In the genomic region with DNA sequence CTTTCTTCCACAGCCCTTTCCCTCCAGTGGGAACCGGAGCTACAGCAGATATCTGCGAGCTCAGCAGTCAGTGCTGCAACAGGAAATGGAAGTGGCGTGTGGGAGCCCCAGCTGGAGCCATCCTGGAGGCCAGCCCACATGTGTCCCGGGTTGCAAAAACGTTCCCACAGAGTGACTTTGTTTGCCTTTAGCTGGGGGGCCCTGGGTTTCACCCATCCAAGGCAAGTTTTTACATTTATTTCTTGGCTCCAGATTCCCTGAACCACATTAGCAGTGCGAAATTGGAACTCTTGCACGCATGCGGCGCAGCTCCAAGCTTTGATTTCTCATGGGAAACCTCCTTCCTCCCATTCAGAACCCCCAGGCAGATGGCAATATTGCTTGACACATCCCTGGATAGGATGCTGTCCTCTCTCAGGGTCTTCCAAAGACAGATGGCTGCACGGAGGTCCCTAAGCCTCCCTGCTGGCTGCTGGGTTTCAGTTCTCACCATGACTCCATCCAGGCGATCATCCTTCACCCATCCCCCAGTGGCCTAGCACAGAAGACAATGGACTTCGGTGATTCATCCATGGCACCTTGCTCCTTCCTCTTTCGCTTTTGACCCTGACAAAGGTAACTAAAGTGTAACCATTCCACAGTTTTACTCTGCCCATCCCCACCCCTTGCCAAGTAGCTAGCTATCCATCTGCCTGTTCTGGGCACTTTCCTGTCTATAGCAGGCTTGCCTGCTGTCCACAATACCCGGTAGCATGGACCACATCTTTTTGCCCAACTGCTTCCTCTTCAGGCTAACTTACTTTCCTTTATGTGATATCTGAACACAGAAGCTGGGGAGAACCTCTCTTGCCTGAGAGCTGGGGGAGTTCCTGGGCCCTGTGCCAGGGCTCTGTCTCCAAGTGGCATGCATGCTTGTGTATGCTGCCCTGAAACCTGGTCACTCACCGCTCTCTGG, we compare ENCODE assay signal across 9 mouse cellular contexts.
DNase-seq lines count a peak whose midpoint lies in the region; ATAC-seq lines count a peak whose summit lies in the region.
"Had no signal": no experiment of that assay in that cellular context is flagged by ENCODE, and none has a peak within 500 bp of the region (broad histone marks: within the 10 kb centered on the region; RNA-seq: fewer than 3 reads in every experiment).

No protein-coding gene starts in this region.

- H3K27ac ChIP-seq in forebrain, embryonic 15.5 days (replicated peaks), result peak overlapping the region; percentile 71

- H3K4me1 ChIP-seq in forebrain, embryonic 15.5 days, result peaks cover 35% of the 10 kb centered on the region
- peaks cover 70% of the 10 kb centered on the region for H3K4me1 ChIP-seq in megakaryocyte, embryonic 14.5 days

- intact Hi-C loops in heart, postnatal 36 days (cut with DNase I), result no loop called here

- H3K27me3 ChIP-seq in forebrain, embryonic 15.5 days, result no peaks in the 10 kb centered on the region
- H3K27me3 ChIP-seq in megakaryocyte, embryonic 14.5 days (replicated peaks), result no peaks in the 10 kb centered on the region

- H3K9ac ChIP-seq in forebrain, embryonic 15.5 days (replicated peaks), result no peak overlapping the region

- no peaks in the 10 kb centered on the region for H3K36me3 ChIP-seq in forebrain, embryonic 15.5 days
- H3K36me3 ChIP-seq in megakaryocyte, embryonic 14.5 days (replicated peaks; ENCODE audit: low read length), result no peaks in the 10 kb centered on the region

- ATAC-seq in forebrain, embryonic 15.5 days (replicated peaks), result peak; percentile 50; the same call in 1 of the 2 replicates
- ATAC-seq in activated CD4-positive, CD25-positive, alpha-beta regulatory T cell, adult 4 months, result no peak

- H3K9me3 ChIP-seq in forebrain, embryonic 15.5 days, result no peaks in the 10 kb centered on the region
- no peaks in the 10 kb centered on the region; the same call in 1 of the 2 replicates for H3K9me3 ChIP-seq in megakaryocyte, embryonic 14.5 days

- H3K4me2 ChIP-seq in forebrain, embryonic 15.5 days (replicated peaks), result no peak overlapping the region

- DNase-seq in adrenal gland, postnatal 25 days, result peak; percentile 20
- DNase-seq in brain, adult 2 months (ENCODE audit: low read depth, low spot score), result peak; percentile 43
- peak; percentile 71 to 77 for DNase-seq in heart, postnatal 36 days
- peak; percentile 62 to 64 for DNase-seq in layer of hippocampus, postnatal 10 days (ENCODE audit: low spot score in 2 of 2)
- DNase-seq in left cerebral cortex, adult 8-10 months (ENCODE audit: low spot score in 2 of 2), result no peak

- WGBS in forebrain, embryonic 15.5 days, result 58% methylated on average over 15 of the region's 15 CpGs

- no peak overlapping the region for H3K4me3 ChIP-seq in forebrain, embryonic 15.5 days
- H3K4me3 ChIP-seq in megakaryocyte, embryonic 14.5 days (replicated peaks), result peak overlapping the region; percentile 84
- H3K4me3 ChIP-seq: myocyte had no signal

Comparison
In these comparisons a context has a peak if more than half of its experiments do, and no peak if none do; other contexts are left out.
1. DNase-seq: peak in adrenal gland, postnatal 25 days (single experiment), brain, adult 2 months (single experiment), heart, postnatal 36 days (2 of 2) and layer of hippocampus, postnatal 10 days (2 of 2); none in left cerebral cortex, adult 8-10 months (0 of 2).